Mouse (Mus musculus): ENCODE measurements around the gene Mettl25. TPM values are rescaled to one million over a fixed set of nuclear protein-coding genes. Genes with fewer than 3 reads are reported as not detected.

Mettl25 gene
- total RNA-seq (2012; rRNA removed) = 7.8 and 8.1 TPM in 2 replicates
- total RNA-seq (2014; rRNA removed) = 10.5 and 11.7 TPM in 2 replicates
- 6.6 and 8.1 TPM in 2 replicates for polyA plus RNA-seq (2012; ENCODE audit: insufficient read length, low read depth)

DNA sequence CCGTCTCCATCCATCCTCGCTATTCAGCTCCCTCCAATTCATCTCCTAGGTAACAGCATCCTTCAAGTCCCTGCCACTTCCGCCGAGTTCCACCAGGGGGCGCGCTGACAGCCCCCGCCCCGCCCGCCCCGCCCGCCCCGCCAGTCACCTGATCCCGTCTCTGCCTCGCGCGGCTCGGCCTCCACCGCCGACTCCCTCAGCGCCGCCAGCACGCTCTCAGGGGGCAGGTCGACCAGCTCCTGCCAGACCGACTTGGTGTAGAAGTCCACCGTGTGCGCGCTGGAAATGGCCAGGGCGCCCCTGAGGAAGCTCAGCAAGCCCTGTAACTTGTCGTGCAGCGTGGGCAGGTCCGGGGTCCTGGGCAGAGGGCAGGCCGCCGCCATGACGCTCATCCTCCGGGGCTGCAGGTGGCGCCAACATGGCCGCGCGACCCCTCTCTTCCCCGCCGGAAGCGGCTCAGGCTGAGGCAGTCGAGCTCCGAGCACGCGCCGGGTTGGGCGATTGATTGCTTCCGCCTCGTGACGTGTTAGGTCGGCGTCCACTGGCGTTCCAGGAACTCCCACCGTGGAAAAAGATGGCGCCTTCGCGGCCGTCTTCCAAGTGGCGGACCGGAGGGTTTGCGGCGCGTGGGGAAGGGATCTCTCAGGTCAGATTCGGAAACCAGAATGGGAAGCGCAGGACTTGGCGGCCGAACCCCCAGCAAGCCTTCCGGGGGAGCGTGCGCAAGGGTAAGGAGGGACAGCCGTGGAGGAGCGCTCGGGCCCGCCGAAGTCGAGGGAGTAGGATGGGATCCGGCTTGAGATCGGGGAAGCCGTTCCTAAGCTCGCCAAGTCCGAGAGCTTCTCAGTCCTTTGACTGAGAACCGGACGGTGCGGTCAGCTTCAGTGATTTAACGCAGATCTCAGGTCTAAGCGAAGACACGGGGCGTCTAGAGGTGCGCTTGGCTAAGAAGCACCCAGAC, at the start of gene Mettl25, which contains the start of gene Ccdc59:
Mettl25 (minus strand) TSS at position 453 of the 961 bp plus-strand sequence.
Ccdc59 (plus strand) TSS at position 140 of the 961 bp plus-strand sequence.
- Histone ChIP-seq H3K9me3 (replicated peaks; ENCODE audit: low read length) (no peaks in the 10 kb centered on the region), H3K4me3 (replicated peaks in 1 of 3; ENCODE audit: low read depth in 2 of 3, low read length in 2 of 3, poor library complexity in 1 of 3) (peak within 1 kb of the TSS; percentile 87 to 93 (median 90)), H3K79me2 (replicated peaks; ENCODE audit: control insufficient read depth, extremely low read depth, insufficient read depth, poor library complexity, severe bottlenecking) (peaks cover 26% of the 10 kb centered on the region), H3K4me1 (ENCODE audit: control insufficient read depth in 1 of 2, insufficient read depth in 2 of 2) (peaks cover 6 to 56% of the 10 kb centered on the region in 2 experiments), H3K4me2 (ENCODE audit: insufficient read depth, low read depth, poor library complexity, severe bottlenecking) (peak within 1 kb of the TSS; percentile 48; the same call in 1 of the 2 replicates), H3K9ac (ENCODE audit: insufficient read depth, low read depth) (peak within 1 kb of the TSS; percentile 85), H3K27ac (ENCODE audit: insufficient read depth, low read depth) (peak within 1 kb of the TSS; percentile 96), H3K36me3 (replicated peaks in 1 of 2; ENCODE audit: control insufficient read depth in 1 of 2, insufficient read depth in 1 of 2, low read length in 1 of 2) (peaks cover 24 to 45% of the 10 kb centered on the region in 2 experiments), H3K27me3 (replicated peaks) (no peaks in the 10 kb centered on the region)
- dilution Hi-C loops (cut with MboI; ENCODE audit: extremely low pct_ligation_motif_present, extremely low pct_unique_long_range_greater_than_20kb, low sequenced_read_pairs) = no loop called here
- in situ Hi-C loops (cut with MboI; ENCODE audit: low pct_ligation_motif_present, low pct_unique_long_range_greater_than_20kb, low sequenced_read_pairs) = no loop called here
- DNase-seq (ENCODE audit: extremely low read depth) = peak; percentile 91
- TF ChIP-seq USF1 (IDR thresholded peaks at IDR 0.05; ENCODE audit: low read depth, low read length) (peak; percentile 31; the same call in 1 of the 2 replicates), SMC3 (IDR thresholded peaks at IDR 0.05; ENCODE audit: low read depth, low read length) (no peak), HCFC1 (IDR thresholded peaks at IDR 0.05; ENCODE audit: low read depth, low read length) (peak; percentile 98), NRF1 (IDR thresholded peaks at IDR 0.05; ENCODE audit: low read depth, low read length) (peak; percentile 72), TBP (conservative IDR thresholded peaks at IDR 0.05; ENCODE audit: low read depth, low read length) (peak; percentile 72; the same call in 1 of the 2 replicates), RCOR1 (conservative IDR thresholded peaks at IDR 0.05; ENCODE audit: low read depth, low read length) (0 out of 2 replicates have a peak, but pooled peaks have one; percentile 51), GABPA (IDR thresholded peaks at IDR 0.05; ENCODE audit: insufficient replicate concordance, low read depth, low read length) (peak; percentile 80), ETS1 (conservative IDR thresholded peaks at IDR 0.05; ENCODE audit: low read depth, low read length) (peak; percentile 48), BHLHE40 (IDR thresholded peaks at IDR 0.05; ENCODE audit: low read depth, low read length) (peak; percentile 57; the same call in 1 of the 2 replicates), ELF1 (IDR thresholded peaks at IDR 0.05; ENCODE audit: low read depth, low read length) (peak; percentile 98), PAX5 (IDR thresholded peaks at IDR 0.05; ENCODE audit: low read length) (no peak), TCF12 (IDR thresholded peaks at IDR 0.05; ENCODE audit: low read depth, low read length) (peak; percentile 92), ZKSCAN1 (IDR thresholded peaks at IDR 0.05; ENCODE audit: borderline replicate concordance, low read depth, low read length) (no peak), ZC3H11A (IDR thresholded peaks at IDR 0.05; ENCODE audit: low read depth, low read length) (no peak), MXI1 (IDR thresholded peaks at IDR 0.05; ENCODE audit: low read depth, low read length) (peak; percentile 74), USF2 (conservative IDR thresholded peaks at IDR 0.05; ENCODE audit: low read depth, low read length) (no peak), MEF2A (IDR thresholded peaks at IDR 0.05; ENCODE audit: borderline replicate concordance, low read depth, low read length) (peak; percentile 88), POLR2AphosphoS2 (IDR thresholded peaks at IDR 0.05; ENCODE audit: low read depth, low read length) (peak; percentile 29; the same call in 1 of the 2 replicates), E2F4 (IDR thresholded peaks at IDR 0.05; ENCODE audit: insufficient replicate concordance, low read depth, low read length) (no peak), UBTF (IDR thresholded peaks at IDR 0.05; ENCODE audit: low read depth, low read length) (peak; percentile 74; the same call in 1 of the 2 replicates), MAFK (IDR thresholded peaks at IDR 0.05; ENCODE audit: insufficient replicate concordance, low read length) (no peak), IRF4 (IDR thresholded peaks at IDR 0.05; ENCODE audit: low read depth, low read length) (peak; percentile 71; the same call in 1 of the 2 replicates), MAX (IDR thresholded peaks at IDR 0.05; ENCODE audit: low read length) (peak; percentile 71), MYC (IDR thresholded peaks at IDR 0.05; ENCODE audit: low read depth, low read length) (peak; percentile 63; the same call in 1 of the 2 replicates), NELFE (IDR thresholded peaks at IDR 0.05; ENCODE audit: low read depth, low read length) (peak; percentile 61), CHD2 (IDR thresholded peaks at IDR 0.05; ENCODE audit: low read length) (peak; percentile 53; the same call in 1 of the 2 replicates), CHD1 (IDR thresholded peaks at IDR 0.05; ENCODE audit: low read depth, low read length) (no peak), ZNF384 (IDR thresholded peaks at IDR 0.05; ENCODE audit: low read depth, low read length) (no peak), KAT2A (IDR thresholded peaks at IDR 0.05; ENCODE audit: insufficient replicate concordance, low read length) (peak; percentile 96), JUND (conservative IDR thresholded peaks at IDR 0.05; ENCODE audit: low read depth, low read length) (no peak), JUN (IDR thresholded peaks at IDR 0.05; ENCODE audit: insufficient read depth, low read depth, low read length) (no peak), POLR2A (IDR thresholded peaks at IDR 0.05; ENCODE audit: low read depth, low read length) (peak; percentile 78), CTCF (conservative IDR thresholded peaks at IDR 0.05 in 1 of 2, IDR thresholded peaks at IDR 0.05 in 1 of 2; ENCODE audit: low read depth in 2 of 2, low read length in 2 of 2) (peak; percentile 12 to 71; a peak in 2 of 4 replicates), EP300 (IDR thresholded peaks at IDR 0.05; ENCODE audit: low read length) (no peak), SIN3A (IDR thresholded peaks at IDR 0.05; ENCODE audit: low read length) (peak; percentile 97), MAZ (IDR thresholded peaks at IDR 0.05; ENCODE audit: low read depth, low read length) (peak; percentile 59; the same call in 1 of the 2 replicates), RAD21 (IDR thresholded peaks at IDR 0.05; ENCODE audit: low read depth, low read length) (no peak)
